Mouse (Mus musculus): ENCODE results near the gene Coq8b.

The Coq8b gene

DNA sequence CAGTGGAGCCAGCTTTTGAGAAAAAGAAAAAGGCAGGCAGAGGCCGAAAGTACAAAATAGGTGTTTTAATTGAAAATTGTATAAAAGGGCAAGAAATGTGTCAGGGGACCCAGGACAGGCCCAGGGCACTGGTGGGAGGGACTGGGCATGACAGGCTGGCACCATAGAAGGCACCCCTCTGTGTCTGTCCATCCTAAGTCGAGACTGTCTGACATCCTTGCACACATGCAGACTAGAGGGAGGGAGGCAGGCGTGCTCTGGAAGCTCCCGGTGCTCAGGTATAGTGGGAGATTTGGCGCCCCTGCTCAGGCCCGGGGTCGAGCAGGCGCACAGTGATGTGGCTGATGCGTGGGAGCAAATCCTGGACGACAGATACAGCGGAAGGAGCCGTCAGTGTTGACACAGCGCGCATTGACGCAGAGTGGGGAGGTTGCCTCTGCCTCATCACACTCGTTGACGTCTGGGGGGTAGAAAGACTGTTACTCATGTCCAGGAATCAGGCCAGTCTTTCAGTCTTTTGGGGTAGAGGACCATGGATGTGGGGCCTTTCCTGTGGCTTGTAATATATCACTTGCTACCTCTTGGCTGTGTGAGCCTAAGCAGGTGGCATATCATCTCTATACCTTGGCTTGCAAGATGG, 72.4 kb downstream of the Coq8b start:
- in situ Hi-C loops (cut with MboI, MseI): no loop called here

DNA sequence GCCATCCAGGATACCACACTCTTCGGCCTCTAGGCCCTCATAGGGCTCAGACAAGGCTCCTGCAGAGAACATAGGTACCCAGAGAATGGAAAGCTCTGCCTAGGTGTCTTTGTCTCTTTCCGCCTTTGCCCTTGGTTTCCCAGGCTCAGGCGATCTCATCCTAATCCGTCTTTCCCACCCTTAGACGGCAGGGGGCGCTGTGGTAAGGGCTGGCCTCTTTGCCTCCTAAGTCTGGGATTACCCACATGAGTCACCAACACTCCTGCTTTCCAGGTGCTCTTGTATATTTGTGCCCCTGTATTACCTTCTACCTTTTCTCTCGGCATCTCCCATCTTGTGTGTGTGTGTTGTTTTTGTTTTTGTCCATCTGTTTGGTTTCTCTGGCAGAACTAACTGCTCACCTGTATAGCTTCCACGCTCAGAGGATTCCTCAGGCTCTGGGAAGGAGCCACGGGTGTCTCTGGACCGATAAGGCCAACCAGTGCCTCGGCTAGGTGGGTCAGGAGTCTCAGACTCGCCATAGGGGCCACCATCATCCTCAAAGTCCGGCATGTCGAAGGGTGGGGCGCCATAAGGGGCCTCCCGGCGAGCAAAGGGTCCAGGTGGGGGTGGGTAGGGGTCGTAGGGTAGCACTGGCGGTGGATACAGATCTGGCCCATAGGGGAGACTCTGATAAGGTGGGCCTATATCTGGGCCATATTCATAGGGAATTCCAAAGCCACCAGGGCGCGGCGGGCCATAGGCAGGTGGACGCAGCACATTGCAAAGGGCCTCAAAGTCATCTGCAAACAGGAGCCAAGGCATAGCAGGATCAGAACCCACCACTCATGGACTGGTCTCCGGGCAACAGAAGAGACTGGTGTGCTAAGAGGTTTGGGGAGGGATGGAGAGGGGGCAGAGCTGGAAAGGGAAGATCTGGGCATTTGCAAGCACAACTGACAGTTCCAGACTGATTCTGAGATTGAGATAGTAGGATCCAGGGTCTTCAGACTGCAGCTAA, 73.6 kb downstream of the Coq8b start:
- in situ Hi-C loops (cut with MboI, MseI): no loop called here

DNA sequence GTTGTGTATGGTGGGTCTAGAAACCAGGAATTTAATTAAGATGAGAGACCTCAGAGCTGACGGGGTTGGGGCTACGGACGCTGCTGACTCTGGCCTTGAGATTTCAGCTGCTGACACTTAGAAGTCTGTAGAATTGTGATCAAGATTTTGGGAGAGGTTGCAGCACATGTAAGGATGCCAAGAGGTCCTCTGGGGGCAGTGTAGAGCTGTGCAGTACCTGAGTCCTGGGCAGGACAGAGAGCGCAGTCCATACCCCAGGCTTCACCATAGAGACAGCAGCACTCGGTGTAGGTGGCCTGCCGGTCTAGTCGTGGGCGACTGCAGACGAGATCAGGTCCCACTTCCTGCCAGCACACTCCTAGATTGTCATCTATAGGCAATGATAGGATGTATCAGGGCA, 74.7 kb downstream of the Coq8b start:
- in situ Hi-C loops (cut with MboI, MseI): no loop called here
